Mouse (Mus musculus) limb, embryonic 11.5 days (tissue): ENCODE results near the gene Slc38a8. TPM values are rescaled to one million over a fixed set of nuclear protein-coding genes. Genes with fewer than 3 reads are reported as not detected.

Source experiments
- ATAC-seq: fragments of 200-750 bp; cut with Nextera tagmentation; 2 replicates; pipeline ENCODE4 v1.8.0; 2017; ENCODE audit warnings: low read depth; ENCODE audit not compliant: insufficient number of reproducible peaks, low FRiP score, low TSS enrichment
- DNase-seq: peaks from one replicate; pipeline ENCODE4 v3.0.0-alpha.2; 2015; ENCODE audit warnings: low spot score
- H3K27ac ChIP-seq: fragments of 300-500 bp; sonication (generic); replicated peaks from 2 replicates; pipeline ENCODE4 v1.5.1; 2014; ENCODE audit warnings: low read depth, mild to moderate bottlenecking, low read length
- H3K27me3 ChIP-seq: fragments of 300-500 bp; sonication (generic); 2 replicates; pipeline ENCODE4 v1.6.1; 2014; ENCODE audit warnings: mild to moderate bottlenecking, low read length, mixed read lengths; ENCODE audit not compliant: control insufficient read depth, insufficient read depth
- H3K36me3 ChIP-seq: fragments of 300-500 bp; sonication (generic); 2 replicates; pipeline ENCODE4 v1.6.1; 2014; ENCODE audit warnings: mild to moderate bottlenecking, low read length, moderate library complexity, mixed read lengths; ENCODE audit not compliant: control insufficient read depth, insufficient read depth
- H3K4me1 ChIP-seq: fragments of 300-500 bp; sonication (generic); 2 replicates; pipeline ENCODE4 v1.6.1; 2014; ENCODE audit warnings: low read length, mixed read lengths; ENCODE audit not compliant: control insufficient read depth, insufficient read depth
- H3K4me2 ChIP-seq: fragments of 300-500 bp; sonication (generic); 2 replicates; pipeline ENCODE4 v1.6.1; 2014; ENCODE audit warnings: low read depth, mild to moderate bottlenecking, moderate library complexity; ENCODE audit not compliant: severe bottlenecking
- H3K4me3 ChIP-seq: fragments of 300-500 bp; sonication (generic); 2 replicates; pipeline ENCODE4 v1.5.1; 2014; ENCODE audit warnings: low read depth, low read length
- H3K9ac ChIP-seq: fragments of 300-500 bp; sonication (generic); 2 replicates; pipeline ENCODE4 v1.6.1; 2014; ENCODE audit warnings: mild to moderate bottlenecking, low read length
- H3K9me3 ChIP-seq: fragments of 300-500 bp; sonication (generic); 2 replicates; pipeline ENCODE4 v1.6.1; 2016; ENCODE audit warnings: low read length; ENCODE audit not compliant: control insufficient read depth
- WGBS: fragments of 180-500 bp; shearing (Covaris S2); extraction: QIAGEN DNeasy Blood & Tissue Kit; methylation state at CpG from one replicate; pipeline ENCODE4 v1.1.7; 2014; 5-methylcytosine and 5-hydroxymethylcytosine counted together
- polyA plus RNA-seq: library from polyadenylated mRNA; unstranded; fragments of >200 nt; fragmentation: Nextera tagmentation; extraction: Ambion mirVana; gene quantifications from 2 replicates; pipeline ENCODE4 v1.2.1, GENCODE M21; 2014

Gene Slc38a8
- not detected in 2 replicates for polyA plus RNA-seq

DNA sequence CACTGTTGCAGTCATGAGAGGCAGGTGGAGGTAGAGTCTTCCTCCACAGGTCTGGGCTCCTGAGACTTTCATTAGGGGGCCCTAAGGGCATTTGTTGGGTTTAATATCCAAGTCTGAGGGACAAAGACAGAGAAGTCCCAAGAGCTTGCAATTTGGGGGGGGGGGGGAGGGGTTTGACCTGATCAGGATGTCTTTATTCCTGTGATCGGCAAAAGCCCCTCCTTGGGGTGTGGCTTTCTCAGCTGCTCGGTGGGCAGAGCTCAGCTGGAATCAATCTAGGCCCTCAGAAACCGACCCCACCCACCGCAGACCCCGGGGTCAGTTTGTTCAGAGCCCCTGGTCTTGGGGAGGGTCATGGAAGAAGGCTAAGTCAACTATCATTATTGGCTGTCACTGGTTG is at the start of gene Slc38a8:
Gene Slc38a8, minus strand, starts transcription at position 101 of the 400 bp plus-strand sequence.
- no peak for ATAC-seq
- 14% methylated on average over 5 of the region's 5 CpGs for WGBS

DNA sequence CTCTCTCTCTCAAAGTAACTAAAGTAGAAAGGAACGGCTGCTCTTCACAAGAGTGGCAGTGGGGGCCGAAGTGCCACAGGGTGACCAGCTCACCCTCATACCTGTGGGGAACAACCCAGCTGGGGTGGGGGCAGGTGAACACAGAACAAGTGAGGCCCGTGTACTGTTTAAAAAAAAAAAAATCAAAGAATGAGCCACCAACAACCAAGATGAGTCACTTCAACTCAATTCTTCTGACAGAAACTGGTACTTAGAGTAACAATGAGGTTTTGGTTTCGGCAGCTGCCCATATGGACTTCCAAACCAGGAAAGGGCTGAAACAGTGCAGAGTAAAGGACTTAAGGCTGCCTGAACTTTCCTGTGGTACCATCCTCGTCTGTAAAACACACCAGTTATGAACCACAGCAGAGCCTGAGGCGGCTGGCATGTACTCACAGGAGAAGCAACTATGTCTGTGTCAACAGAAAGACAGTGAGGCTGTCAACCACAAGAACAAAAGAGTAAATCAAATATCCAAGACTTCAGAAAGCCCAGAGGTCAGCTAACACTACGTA is 47.1 kb upstream of the Slc38a8 start:
- H3K4me1 ChIP-seq, result no peaks in the 10 kb centered on the region
- no peak overlapping the region for H3K27ac ChIP-seq
- H3K9ac ChIP-seq, result no peak overlapping the region
- H3K36me3 ChIP-seq, result peaks cover 17% of the 10 kb centered on the region
- no peak overlapping the region for H3K4me2 ChIP-seq
- ATAC-seq (no peak), DNase-seq (no peak)
- H3K9me3 ChIP-seq, result no peaks in the 10 kb centered on the region
- no peak overlapping the region for H3K4me3 ChIP-seq
- no peaks in the 10 kb centered on the region for H3K27me3 ChIP-seq
- WGBS, result 81% methylated on average over 7 of the region's 7 CpGs

More for the DNA sequence above, at the start of gene Slc38a8:
- Histone ChIP-seq H3K4me1 (peaks cover 21% of the 10 kb centered on the region), H3K9me3 (no peaks in the 10 kb centered on the region), H3K4me2 (no peak within 1 kb of the TSS), H3K27ac (no peak within 1 kb of the TSS), H3K27me3 (no peaks in the 10 kb centered on the region), H3K36me3 (no peaks in the 10 kb centered on the region; the same call in 1 of the 2 replicates), H3K4me3 (no peak within 1 kb of the TSS), H3K9ac (no peak within 1 kb of the TSS)
- DNase-seq, result no peak

DNA sequence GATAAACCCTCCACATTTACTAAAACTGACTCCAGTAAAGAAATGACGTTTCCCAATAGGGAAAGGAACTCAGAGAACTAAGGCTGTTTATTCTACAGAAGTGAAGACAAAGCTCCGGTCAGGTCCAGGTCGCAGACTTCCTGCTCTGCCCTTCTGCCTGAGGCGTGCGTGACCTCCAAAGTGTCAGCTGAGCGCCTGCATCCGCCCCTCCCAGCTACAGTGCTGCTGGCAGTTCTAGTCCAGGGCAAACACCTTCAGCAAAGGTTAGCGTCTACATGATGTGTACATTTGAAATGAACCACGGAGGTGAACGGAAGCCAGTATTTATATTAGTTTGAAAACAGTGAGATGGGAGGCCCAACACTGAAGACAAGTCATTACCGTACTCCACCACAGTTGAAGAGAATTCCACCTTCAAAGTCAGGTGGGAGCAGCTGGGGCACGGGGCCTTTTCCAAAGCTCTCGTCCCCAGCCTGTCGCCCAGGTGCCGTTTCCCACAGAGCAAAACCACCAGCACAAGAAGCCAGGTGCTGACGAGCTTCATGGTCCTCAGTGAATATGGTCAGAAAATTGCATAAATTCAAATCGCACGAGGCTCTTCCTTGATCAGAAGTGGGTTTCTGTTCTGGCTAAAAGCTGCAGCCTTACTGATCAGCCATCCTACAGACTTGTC is 45.7 kb upstream of the Slc38a8 start:
- Histone ChIP-seq H3K9me3 (no peaks in the 10 kb centered on the region), H3K36me3 (peaks cover 24% of the 10 kb centered on the region), H3K4me2 (no peak overlapping the region), H3K27me3 (no peaks in the 10 kb centered on the region), H3K27ac (no peak overlapping the region), H3K4me3 (no peak overlapping the region), H3K9ac (no peak overlapping the region), H3K4me1 (no peaks in the 10 kb centered on the region)
- ATAC-seq, result no peak
- no peak for DNase-seq
- 91% methylated on average over 18 of the region's 18 CpGs for WGBS

DNA sequence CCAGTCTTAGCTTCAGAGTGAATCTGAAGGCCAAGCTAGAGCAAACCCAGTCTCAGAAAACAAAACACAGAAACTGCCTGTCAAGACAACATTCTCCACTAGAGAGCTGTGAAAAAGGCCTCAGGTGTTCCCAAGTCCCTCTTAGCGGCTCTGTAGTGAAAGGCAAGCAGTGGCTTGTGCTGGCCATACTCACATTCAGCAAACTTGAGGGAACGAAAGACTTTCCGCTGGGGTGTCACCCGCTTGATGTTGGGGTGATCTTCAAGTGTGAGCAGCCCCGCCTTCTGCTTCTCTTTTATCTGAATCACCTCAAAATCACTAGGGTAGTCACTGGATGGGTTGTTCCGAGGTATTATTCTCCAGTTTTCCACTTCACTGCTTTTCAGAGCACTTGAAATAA is 44.3 kb upstream of the Slc38a8 start:
- H3K4me2 ChIP-seq, result no peak overlapping the region
- no peak overlapping the region for H3K9ac ChIP-seq
- no peaks in the 10 kb centered on the region for H3K4me1 ChIP-seq
- 95% methylated on average over 6 of the region's 6 CpGs for WGBS
- H3K4me3 ChIP-seq, result no peak overlapping the region
- no peaks in the 10 kb centered on the region for H3K27me3 ChIP-seq
- no peak for ATAC-seq
- DNase-seq, result no peak
- no peaks in the 10 kb centered on the region for H3K9me3 ChIP-seq
- H3K36me3 ChIP-seq, result peaks cover 31% of the 10 kb centered on the region
- H3K27ac ChIP-seq, result no peak overlapping the region

DNA sequence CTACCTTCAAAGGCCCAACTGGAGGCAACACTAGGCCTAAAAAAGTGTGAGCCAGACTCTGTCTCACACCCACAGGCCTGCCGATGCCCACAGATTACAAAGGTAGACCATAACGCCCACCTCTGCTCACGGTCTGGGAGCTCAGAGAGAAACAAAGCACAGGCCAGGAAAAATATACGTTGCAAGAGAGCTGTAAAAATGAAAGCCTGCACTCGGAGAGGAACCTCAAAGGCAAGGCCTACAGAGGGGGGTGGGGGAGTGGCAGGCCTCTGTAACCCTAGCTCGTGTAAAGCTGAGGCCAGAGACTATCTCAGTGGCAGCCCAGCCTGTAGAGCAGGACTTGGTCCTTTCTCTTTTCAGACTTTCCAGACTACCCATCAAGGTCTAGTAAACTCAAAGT is 43.7 kb upstream of the Slc38a8 start:
- H3K9ac ChIP-seq, result no peak overlapping the region
- DNase-seq (no peak), ATAC-seq (no peak)
- no peak overlapping the region for H3K4me2 ChIP-seq
- H3K9me3 ChIP-seq, result no peaks in the 10 kb centered on the region
- H3K27me3 ChIP-seq, result no peaks in the 10 kb centered on the region
- H3K36me3 ChIP-seq, result peaks cover 32% of the 10 kb centered on the region
- no peaks in the 10 kb centered on the region for H3K4me1 ChIP-seq
- H3K4me3 ChIP-seq, result no peak overlapping the region
- WGBS, result 74% methylated on average over 6 of the region's 6 CpGs
- H3K27ac ChIP-seq, result no peak overlapping the region

DNA sequence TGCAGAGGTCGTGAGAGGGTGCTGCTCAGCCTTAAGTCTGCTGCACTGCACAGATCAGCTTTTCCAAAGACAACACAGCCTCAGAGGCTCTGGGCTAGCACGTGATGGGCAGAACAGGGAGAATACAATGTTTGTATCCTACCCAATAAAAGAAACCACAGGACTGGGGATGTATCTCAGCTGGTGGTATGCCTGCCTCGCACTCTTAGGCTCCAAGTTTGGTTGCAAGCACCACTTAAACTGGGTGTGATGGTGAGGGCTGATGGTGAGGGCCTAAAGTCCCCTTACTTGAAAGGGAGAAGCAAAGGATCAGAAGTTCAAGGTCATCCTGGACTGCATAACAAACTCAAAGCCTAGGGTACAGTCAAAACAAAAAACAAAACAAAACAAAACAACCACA is 43.1 kb upstream of the Slc38a8 start:
- ATAC-seq, result no peak
- no peak overlapping the region for H3K4me3 ChIP-seq
- no peak overlapping the region for H3K4me2 ChIP-seq
- no peaks in the 10 kb centered on the region for H3K27me3 ChIP-seq
- no peak overlapping the region for H3K9ac ChIP-seq
- H3K27ac ChIP-seq, result no peak overlapping the region
- DNase-seq, result no peak
- H3K9me3 ChIP-seq, result no peaks in the 10 kb centered on the region
- H3K4me1 ChIP-seq, result no peaks in the 10 kb centered on the region
- WGBS, result 94% methylated on average over 3 of the region's 3 CpGs
- peaks cover 37% of the 10 kb centered on the region for H3K36me3 ChIP-seq

DNA sequence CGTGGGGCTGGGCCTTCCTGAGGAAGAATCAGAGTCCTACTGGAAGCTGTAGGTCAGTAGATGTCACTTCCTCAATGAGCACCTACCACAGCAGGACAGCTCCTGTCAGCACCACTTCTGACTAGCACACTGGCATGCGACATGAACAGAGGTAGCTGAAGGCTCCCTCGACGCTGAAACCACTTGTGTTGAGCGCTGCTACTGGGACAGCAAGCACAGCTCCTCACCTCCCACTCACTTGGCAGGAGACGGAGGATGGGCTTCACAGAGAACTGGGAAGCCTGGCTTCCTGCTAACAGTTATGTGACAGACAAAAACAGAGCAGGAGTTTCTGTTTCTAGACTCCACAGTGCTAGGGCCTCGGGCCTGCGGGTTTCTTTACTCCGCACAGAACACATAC is 30.5 kb upstream of the Slc38a8 start:
- H3K4me3 ChIP-seq, result no peak overlapping the region
- DNase-seq (no peak), ATAC-seq (no peak)
- H3K27me3 ChIP-seq, result no peaks in the 10 kb centered on the region
- H3K4me1 ChIP-seq, result no peaks in the 10 kb centered on the region
- no peak overlapping the region for H3K4me2 ChIP-seq
- no peak overlapping the region for H3K27ac ChIP-seq
- H3K36me3 ChIP-seq, result peaks cover 34% of the 10 kb centered on the region
- 87% methylated on average over 9 of the region's 9 CpGs for WGBS
- no peak overlapping the region for H3K9ac ChIP-seq
- H3K9me3 ChIP-seq, result no peaks in the 10 kb centered on the region

DNA sequence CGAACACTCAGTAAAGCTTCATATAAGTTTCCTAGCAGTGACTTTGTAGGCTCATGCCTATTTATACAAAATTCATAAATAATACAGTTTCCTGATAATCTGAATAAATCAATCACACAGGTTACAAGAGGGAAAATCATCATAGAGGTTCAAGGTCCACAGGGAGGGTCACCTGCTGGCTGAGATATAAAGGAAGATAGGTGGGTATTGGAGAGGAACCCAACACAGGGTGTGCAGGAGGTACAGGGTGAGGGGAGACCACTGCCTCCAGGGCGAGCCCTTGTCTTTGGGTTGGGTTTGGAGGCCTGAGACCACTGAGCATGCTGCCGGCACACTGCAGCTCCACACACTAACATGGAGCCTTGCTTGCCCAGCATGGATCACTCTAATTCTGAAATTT is 29.9 kb upstream of the Slc38a8 start:
- DNase-seq (no peak), ATAC-seq (no peak)
- H3K4me3 ChIP-seq, result no peak overlapping the region
- H3K27ac ChIP-seq, result no peak overlapping the region
- WGBS, result 91% methylated on average over 3 of the region's 3 CpGs
- H3K4me1 ChIP-seq, result no peaks in the 10 kb centered on the region
- H3K9ac ChIP-seq, result no peak overlapping the region
- H3K9me3 ChIP-seq, result no peaks in the 10 kb centered on the region
- no peaks in the 10 kb centered on the region for H3K27me3 ChIP-seq
- H3K36me3 ChIP-seq, result peaks cover 34% of the 10 kb centered on the region
- H3K4me2 ChIP-seq, result no peak overlapping the region

DNA sequence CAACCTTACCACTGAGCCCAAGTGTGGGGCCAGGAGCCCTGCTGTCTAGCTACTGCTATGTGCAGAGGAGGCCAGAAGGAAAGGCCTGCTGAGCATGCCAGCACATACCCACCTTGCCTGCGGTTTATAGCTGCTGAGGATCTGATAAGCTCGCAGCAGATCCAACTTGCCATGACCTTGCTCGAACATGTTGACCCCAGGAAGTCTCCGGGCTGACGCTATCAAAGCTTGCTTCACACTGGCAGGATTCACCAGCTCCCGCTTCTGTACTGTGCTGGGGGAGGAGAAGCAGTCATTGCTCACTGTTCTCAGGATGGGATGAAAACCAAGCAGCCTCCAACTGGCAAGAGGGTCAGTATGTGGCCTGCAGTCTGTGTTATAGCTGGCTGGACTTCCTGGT is 29.4 kb upstream of the Slc38a8 start:
- Histone ChIP-seq H3K9ac (no peak overlapping the region), H3K27ac (no peak overlapping the region), H3K36me3 (peaks cover 34% of the 10 kb centered on the region), H3K9me3 (no peaks in the 10 kb centered on the region), H3K27me3 (no peaks in the 10 kb centered on the region), H3K4me1 (no peaks in the 10 kb centered on the region), H3K4me3 (no peak overlapping the region), H3K4me2 (no peak overlapping the region)
- 91% methylated on average over 6 of the region's 6 CpGs for WGBS
- DNase-seq (no peak), ATAC-seq (no peak)
